Mouse (Mus musculus): ENCODE measurements around the gene Cxcr4. TPM values are rescaled to one million over a fixed set of nuclear protein-coding genes. Genes with fewer than 3 reads are reported as not detected.

Cxcr4 gene
- total RNA-seq, 1 experiment from 2014 or later = 110 TPM

- ATAC-seq (replicated peaks; ENCODE audit: low read depth, poor library complexity, severe bottlenecking) = no peak
These were observed 8.7 kb downstream of the Cxcr4 start for GRCm38 (mm10) chr1:128583279-128583872.

- ATAC-seq (replicated peaks; ENCODE audit: low read depth, poor library complexity, severe bottlenecking) = peak; percentile 45; the same call in 1 of the 2 replicates
These were observed 11.8 kb downstream of the Cxcr4 start for GRCm38 (mm10) chr1:128580321-128580720.

GRCm38 (mm10) chr1:128578454-128578853 is 13.6 kb downstream of the Cxcr4 start:
- ATAC-seq (replicated peaks; ENCODE audit: low read depth, poor library complexity, severe bottlenecking) = no peak

GRCm38 (mm10) chr1:128575096-128575495 is 17.0 kb downstream of the Cxcr4 start:
- ATAC-seq (replicated peaks; ENCODE audit: low read depth, poor library complexity, severe bottlenecking) = no peak

- ATAC-seq (replicated peaks; ENCODE audit: low read depth, poor library complexity, severe bottlenecking) = peak; percentile 11; the same call in 1 of the 2 replicates
These were observed 21.1 kb downstream of the Cxcr4 start for GRCm38 (mm10) chr1:128571033-128571432.

GRCm38 (mm10) chr1:128569992-128570648 is 22.0 kb downstream of the Cxcr4 start:
- ATAC-seq (replicated peaks; ENCODE audit: low read depth, poor library complexity, severe bottlenecking) = peak; percentile 67

- ATAC-seq (replicated peaks; ENCODE audit: low read depth, poor library complexity, severe bottlenecking) = no peak
These were observed 24.6 kb downstream of the Cxcr4 start for GRCm38 (mm10) chr1:128567224-128568197.

- peak; percentile 60 for ATAC-seq (replicated peaks; ENCODE audit: low read depth, poor library complexity, severe bottlenecking)
These were observed 28.2 kb downstream of the Cxcr4 start for GRCm38 (mm10) chr1:128563905-128564304.

- peak; percentile 10; the same call in 1 of the 2 replicates for ATAC-seq (replicated peaks; ENCODE audit: low read depth, poor library complexity, severe bottlenecking)
These were observed 30.7 kb downstream of the Cxcr4 start for GRCm38 (mm10) chr1:128561325-128561874.

GRCm38 (mm10) chr1:128560452-128561324 is 31.4 kb downstream of the Cxcr4 start:
- ATAC-seq (replicated peaks; ENCODE audit: low read depth, poor library complexity, severe bottlenecking) = peak; percentile 68

GRCm38 (mm10) chr1:128557953-128558352 is 34.1 kb downstream of the Cxcr4 start:
- ATAC-seq (replicated peaks; ENCODE audit: low read depth, poor library complexity, severe bottlenecking) = no peak

- ATAC-seq (replicated peaks; ENCODE audit: low read depth, poor library complexity, severe bottlenecking) = peak; percentile 50
These were observed 39.5 kb downstream of the Cxcr4 start for GRCm38 (mm10) chr1:128552545-128552944.

GRCm38 (mm10) chr1:128551743-128552397 is 40.2 kb downstream of the Cxcr4 start:
- no peak for ATAC-seq (replicated peaks; ENCODE audit: low read depth, poor library complexity, severe bottlenecking)

- peak; percentile 32; the same call in 1 of the 2 replicates for ATAC-seq (replicated peaks; ENCODE audit: low read depth, poor library complexity, severe bottlenecking)
These were observed 42.7 kb downstream of the Cxcr4 start for GRCm38 (mm10) chr1:128549442-128549841.

GRCm38 (mm10) chr1:128549007-128549406 is 43.1 kb downstream of the Cxcr4 start:
- ATAC-seq (replicated peaks; ENCODE audit: low read depth, poor library complexity, severe bottlenecking) = no peak

GRCm38 (mm10) chr1:128548220-128548998 is 43.7 kb downstream of the Cxcr4 start:
- ATAC-seq (replicated peaks; ENCODE audit: low read depth, poor library complexity, severe bottlenecking) = peak; percentile 50

- ATAC-seq (replicated peaks; ENCODE audit: low read depth, poor library complexity, severe bottlenecking) = no peak
These were observed 46.4 kb downstream of the Cxcr4 start for GRCm38 (mm10) chr1:128545672-128546071.

GRCm38 (mm10) chr1:128543137-128543536 is 49.0 kb downstream of the Cxcr4 start:
- no peak for ATAC-seq (replicated peaks; ENCODE audit: low read depth, poor library complexity, severe bottlenecking)
